Mouse (Mus musculus) heart, postnatal 0 days (tissue): ENCODE results near the gene Siglec1.
"Not testable (repeated sequence)": the region's sequence is repeated elsewhere in the genome, so short reads cannot be mapped to it uniquely, and the experiment has no call there.

Experiments
- CTCF ChIP-seq: IDR thresholded peaks from 2 replicates; pipeline ENCODE4 v1.5.1; 2016; ENCODE audit warnings: antibody characterized with exemption, control low read depth, low read depth
- EP300 ChIP-seq: IDR thresholded peaks from 2 replicates; pipeline ENCODE4 v1.6.1; 2016; ENCODE audit warnings: antibody characterized with exemption, low read depth

DNA sequence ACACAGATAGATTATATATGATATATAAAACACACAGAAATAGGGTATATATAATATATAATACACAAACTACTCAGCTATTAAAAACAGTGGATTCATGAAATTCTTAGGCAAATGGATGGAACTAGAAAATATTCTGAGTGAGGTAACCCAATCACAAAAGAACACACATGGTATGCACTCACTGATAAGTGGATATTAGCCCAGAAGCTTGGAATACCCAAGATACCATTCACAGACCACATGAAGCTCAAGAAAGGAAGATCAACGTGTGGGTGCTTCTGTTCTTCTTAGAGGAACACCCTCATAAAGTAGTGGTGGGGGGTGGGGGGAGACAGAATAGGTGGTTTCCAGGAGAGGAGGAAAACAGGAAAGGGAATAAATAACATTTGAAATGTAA, 55.2 kb downstream of the Siglec1 start:
- not testable (repeated sequence) for TF ChIP-seq CTCF, EP300
